Mouse (Mus musculus): Measurements from ENCODE around the gene Sorcs3. TPM values are rescaled to one million over a fixed set of nuclear protein-coding genes. Genes with fewer than 3 reads are reported as not detected.

Sorcs3 gene
- total RNA-seq, 2 experiments from 2014 or later, result 28.7 to 29.0 TPM

- no peak for DNase-seq (ENCODE audit: low spot score in 2 of 2)
- intact Hi-C loops (cut with DNase I), result no loop called here
Observed at GRCm38 (mm10) chr19:48469791-48470410, 264.1 kb downstream of the Sorcs3 start.

GRCm38 (mm10) chr19:48471927-48472326 is 266.1 kb downstream of the Sorcs3 start:
- no peak for DNase-seq (ENCODE audit: low spot score in 2 of 2)
- intact Hi-C loops (cut with DNase I), result no loop called here

GRCm38 (mm10) chr19:48475784-48476410 is 270.1 kb downstream of the Sorcs3 start:
- intact Hi-C loops (cut with DNase I), result no loop called here
- DNase-seq (ENCODE audit: low spot score in 2 of 2), result no peak

GRCm38 (mm10) chr19:48478864-48479263 is 273.0 kb downstream of the Sorcs3 start:
- intact Hi-C loops (cut with DNase I), result no loop called here
- DNase-seq (ENCODE audit: low spot score in 2 of 2), result no peak

- intact Hi-C loops (cut with DNase I), result no loop called here
- DNase-seq (ENCODE audit: low spot score in 2 of 2), result no peak
Observed at GRCm38 (mm10) chr19:48482946-48483345, 277.1 kb downstream of the Sorcs3 start.

GRCm38 (mm10) chr19:48491111-48491510 is 285.3 kb downstream of the Sorcs3 start:
- DNase-seq (ENCODE audit: low spot score in 2 of 2), result no peak

GRCm38 (mm10) chr19:48503896-48504620 is 298.2 kb downstream of the Sorcs3 start:
- no peak for DNase-seq (ENCODE audit: low spot score in 2 of 2)
- intact Hi-C loops (cut with DNase I), result no loop called here

More at GRCm38 (mm10) chr19:48491111-48491510, 285.3 kb downstream of the Sorcs3 start:
- intact Hi-C loops (cut with DNase I), result no loop called here

- no peak for DNase-seq (ENCODE audit: low spot score in 2 of 2)
- intact Hi-C loops (cut with DNase I), result no loop called here
Observed at GRCm38 (mm10) chr19:48523803-48524202, 318.0 kb downstream of the Sorcs3 start.

GRCm38 (mm10) chr19:48524527-48525214 is 318.8 kb downstream of the Sorcs3 start:
- intact Hi-C loops (cut with DNase I), result no loop called here
- DNase-seq (ENCODE audit: low spot score in 2 of 2), result no peak

GRCm38 (mm10) chr19:48533582-48533981 is 327.8 kb downstream of the Sorcs3 start:
- intact Hi-C loops (cut with DNase I), result no loop called here
- no peak for DNase-seq (ENCODE audit: low spot score in 2 of 2)

GRCm38 (mm10) chr19:48544294-48544693 is 338.5 kb downstream of the Sorcs3 start:
- intact Hi-C loops (cut with DNase I), result no loop called here
- DNase-seq (ENCODE audit: low spot score in 2 of 2), result no peak

GRCm38 (mm10) chr19:48545421-48546132 is 339.8 kb downstream of the Sorcs3 start:
- DNase-seq (ENCODE audit: low spot score in 2 of 2), result no peak
- intact Hi-C loops (cut with DNase I), result no loop called here

- intact Hi-C loops (cut with DNase I), result no loop called here
Observed at GRCm38 (mm10) chr19:48546133-48546448, 340.3 kb downstream of the Sorcs3 start.

GRCm38 (mm10) chr19:48548143-48548881 is 342.5 kb downstream of the Sorcs3 start:
- no peak for DNase-seq (ENCODE audit: low spot score in 2 of 2)
- intact Hi-C loops (cut with DNase I), result no loop called here

More at GRCm38 (mm10) chr19:48546133-48546448, 340.3 kb downstream of the Sorcs3 start:
- peak; percentile 30 to 60 for DNase-seq (ENCODE audit: low spot score in 2 of 2)

- DNase-seq (ENCODE audit: low spot score in 2 of 2), result no peak
- intact Hi-C loops (cut with DNase I), result no loop called here
Observed at GRCm38 (mm10) chr19:48559432-48559831, 353.6 kb downstream of the Sorcs3 start.

- DNase-seq (ENCODE audit: low spot score in 2 of 2), result no peak
- intact Hi-C loops (cut with DNase I), result no loop called here
Observed at GRCm38 (mm10) chr19:48575736-48576135, 369.9 kb downstream of the Sorcs3 start.

- intact Hi-C loops (cut with DNase I), result no loop called here
Observed at GRCm38 (mm10) chr19:48577169-48577568, 371.3 kb downstream of the Sorcs3 start.

GRCm38 (mm10) chr19:48584938-48585560 is 379.2 kb downstream of the Sorcs3 start:
- intact Hi-C loops (cut with DNase I), result no loop called here
- DNase-seq (ENCODE audit: low spot score in 2 of 2), result peak in 1 of 2 experiments; percentile 4

More at GRCm38 (mm10) chr19:48577169-48577568, 371.3 kb downstream of the Sorcs3 start:
- DNase-seq (ENCODE audit: low spot score in 2 of 2), result no peak
